Mouse (Mus musculus): Measurements from ENCODE around the gene Snapc2. TPM values are rescaled to one million over a fixed set of nuclear protein-coding genes. Genes with fewer than 3 reads are reported as not detected.

Snapc2 gene
- 10 to 100 TPM in 1 of 26 experiments, 1 to 10 TPM in 25; 1.2 to 35.4 (median 3.9) TPM for total RNA-seq (2018; cell fraction: chromatin; rRNA removed)
- total RNA-seq (2018; cell fraction: cytosol; rRNA removed): 10 to 100 TPM in 25 of 26 experiments, 1 to 10 TPM in 1; 9.6 to 20.7 (median 15.3) TPM
- 10 to 100 TPM in 3 of 26 experiments, 1 to 10 TPM in 23; 2.7 to 11.6 (median 6.3) TPM for total RNA-seq (2018; cell fraction: nucleus; rRNA removed)
- polyA plus RNA-seq (2018): 8.9 to 16.2 TPM (median 13.4 TPM) in 3 replicates

GRCm38 (mm10) chr8:4252934-4253841 is at the start of gene Snapc2:
Gene Snapc2 (plus strand): TSS chr8:4253080.
- under 1% methylated on average over 64 of the region's 69 CpGs for WGBS (ENCODE audit: missing documents)
- Histone ChIP-seq H3K4me3 (ENCODE audit: inconsistent target) (peak within 1 kb of the TSS; percentile 67), H3K27ac (peak within 1 kb of the TSS; percentile 36), H3K79me2 (ENCODE audit: inconsistent target) (peaks cover 5% of the 10 kb centered on the region; the same call in 1 of the 2 replicates), H3K36me3 (ENCODE audit: inconsistent target) (peaks cover 18% of the 10 kb centered on the region; the same call in 1 of the 2 replicates)

GRCm38 (mm10) chr8:4205246-4206123 is 47.4 kb upstream of the Snapc2 start:
- Histone ChIP-seq H3K36me3 (ENCODE audit: inconsistent target) (no peaks in the 10 kb centered on the region), H3K4me3 (ENCODE audit: inconsistent target) (no peak overlapping the region), H3K79me2 (ENCODE audit: inconsistent target) (no peaks in the 10 kb centered on the region), H3K27ac (no peak overlapping the region)
- WGBS (ENCODE audit: missing documents): 85% methylated on average over 38 of the region's 38 CpGs

DNA sequence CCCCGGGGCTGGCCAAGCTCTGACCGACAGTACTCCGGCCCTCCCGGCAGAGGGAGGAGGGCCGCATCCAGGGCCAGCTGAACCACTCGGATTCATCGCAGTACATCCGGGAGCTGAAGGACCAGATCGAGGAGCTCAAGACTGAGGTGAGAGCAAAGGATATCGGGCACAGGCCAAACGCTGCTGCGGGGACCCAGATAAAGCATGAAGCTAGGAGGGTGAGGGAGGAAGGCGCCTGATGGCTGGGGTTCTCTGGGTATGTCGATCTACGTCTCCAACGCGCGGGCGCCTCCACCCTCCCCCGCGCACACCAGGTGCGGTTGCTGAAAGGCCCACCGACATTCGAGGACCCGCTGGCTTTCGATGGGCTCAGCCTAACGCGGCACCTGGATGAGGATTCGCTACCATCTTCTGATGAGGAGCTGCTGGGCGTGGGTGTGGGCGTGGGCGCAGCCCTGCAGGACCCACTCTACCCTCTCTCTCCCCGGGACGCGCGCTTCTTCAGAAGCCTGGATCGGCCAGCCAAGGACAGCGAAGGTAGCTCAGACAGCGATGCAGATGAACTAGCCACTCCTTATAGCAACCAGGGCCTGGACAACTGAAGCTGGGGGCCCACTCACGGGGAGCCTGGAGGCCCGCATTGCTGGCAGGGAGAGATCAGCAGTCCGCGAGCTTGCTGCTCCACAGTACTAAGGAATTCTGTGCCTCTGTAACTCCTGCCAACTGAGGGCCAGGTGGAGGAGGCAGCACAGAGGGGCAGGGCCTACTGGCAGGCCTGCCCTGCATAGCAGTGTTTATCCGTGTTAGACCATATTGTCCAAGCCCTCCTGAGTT is 46.5 kb upstream of the Snapc2 start:
- Histone ChIP-seq H3K79me2 (ENCODE audit: inconsistent target) (no peaks in the 10 kb centered on the region), H3K36me3 (ENCODE audit: inconsistent target) (no peaks in the 10 kb centered on the region), H3K4me3 (ENCODE audit: inconsistent target) (no peak overlapping the region), H3K27ac (no peak overlapping the region)
- WGBS (ENCODE audit: missing documents): 86% methylated on average over 44 of the region's 44 CpGs

DNA sequence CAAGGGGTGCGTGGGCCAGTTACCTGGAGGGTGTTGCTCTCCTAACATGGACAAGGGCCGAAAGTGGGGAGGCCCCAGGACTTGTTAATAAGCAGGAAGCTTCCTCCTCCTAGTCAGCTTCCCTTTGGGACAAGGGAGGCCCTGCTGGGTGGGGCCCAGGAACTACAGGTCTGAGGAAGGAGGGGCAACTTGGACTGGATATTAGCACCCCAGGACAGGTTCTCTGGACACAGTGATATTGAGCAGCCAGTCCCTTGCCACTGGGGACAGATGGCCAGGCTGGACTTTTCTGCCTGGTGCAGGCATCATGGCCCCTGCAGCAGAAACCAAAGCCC is 45.9 kb upstream of the Snapc2 start:
- Histone ChIP-seq H3K27ac (no peak overlapping the region), H3K4me3 (ENCODE audit: inconsistent target) (no peak overlapping the region), H3K36me3 (ENCODE audit: inconsistent target) (no peaks in the 10 kb centered on the region), H3K79me2 (ENCODE audit: inconsistent target) (no peaks in the 10 kb centered on the region)
- WGBS (ENCODE audit: missing documents): 100% methylated on average over 2 of the region's 2 CpGs

DNA sequence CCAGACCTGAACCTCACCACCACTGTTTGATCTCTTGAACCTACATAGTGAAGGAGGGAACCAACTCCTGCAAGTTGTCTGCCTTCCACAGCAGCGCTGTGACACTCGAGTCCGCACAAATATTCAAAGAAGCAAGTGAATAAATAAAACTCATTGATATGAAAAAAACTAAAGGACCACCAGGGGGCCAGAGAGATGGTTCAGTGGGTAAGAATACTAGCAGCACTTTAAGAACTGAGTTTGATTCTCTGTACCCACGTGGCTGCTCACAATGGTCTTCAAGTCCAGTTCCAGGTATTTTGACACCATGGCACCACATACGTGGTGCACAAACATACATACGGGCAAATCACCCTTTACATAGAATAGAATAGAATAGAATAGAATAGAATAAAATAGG is 41.8 kb upstream of the Snapc2 start:
- no peaks in the 10 kb centered on the region for H3K36me3 ChIP-seq (ENCODE audit: inconsistent target)
- no peaks in the 10 kb centered on the region for H3K79me2 ChIP-seq (ENCODE audit: inconsistent target)
- H3K4me3 ChIP-seq (ENCODE audit: inconsistent target): no peak overlapping the region
- WGBS (ENCODE audit: missing documents): 78% methylated on average over 6 of the region's 6 CpGs
- H3K27ac ChIP-seq: no peak overlapping the region

GRCm38 (mm10) chr8:4212809-4213209 is 40.1 kb upstream of the Snapc2 start:
- Histone ChIP-seq H3K36me3 (ENCODE audit: inconsistent target) (no peaks in the 10 kb centered on the region), H3K79me2 (ENCODE audit: inconsistent target) (no peaks in the 10 kb centered on the region), H3K4me3 (ENCODE audit: inconsistent target) (peak overlapping the region; percentile 26; the same call in 1 of the 2 replicates), H3K27ac (no peak overlapping the region)
- WGBS (ENCODE audit: missing documents): 3% methylated on average over 21 of the region's 25 CpGs

DNA sequence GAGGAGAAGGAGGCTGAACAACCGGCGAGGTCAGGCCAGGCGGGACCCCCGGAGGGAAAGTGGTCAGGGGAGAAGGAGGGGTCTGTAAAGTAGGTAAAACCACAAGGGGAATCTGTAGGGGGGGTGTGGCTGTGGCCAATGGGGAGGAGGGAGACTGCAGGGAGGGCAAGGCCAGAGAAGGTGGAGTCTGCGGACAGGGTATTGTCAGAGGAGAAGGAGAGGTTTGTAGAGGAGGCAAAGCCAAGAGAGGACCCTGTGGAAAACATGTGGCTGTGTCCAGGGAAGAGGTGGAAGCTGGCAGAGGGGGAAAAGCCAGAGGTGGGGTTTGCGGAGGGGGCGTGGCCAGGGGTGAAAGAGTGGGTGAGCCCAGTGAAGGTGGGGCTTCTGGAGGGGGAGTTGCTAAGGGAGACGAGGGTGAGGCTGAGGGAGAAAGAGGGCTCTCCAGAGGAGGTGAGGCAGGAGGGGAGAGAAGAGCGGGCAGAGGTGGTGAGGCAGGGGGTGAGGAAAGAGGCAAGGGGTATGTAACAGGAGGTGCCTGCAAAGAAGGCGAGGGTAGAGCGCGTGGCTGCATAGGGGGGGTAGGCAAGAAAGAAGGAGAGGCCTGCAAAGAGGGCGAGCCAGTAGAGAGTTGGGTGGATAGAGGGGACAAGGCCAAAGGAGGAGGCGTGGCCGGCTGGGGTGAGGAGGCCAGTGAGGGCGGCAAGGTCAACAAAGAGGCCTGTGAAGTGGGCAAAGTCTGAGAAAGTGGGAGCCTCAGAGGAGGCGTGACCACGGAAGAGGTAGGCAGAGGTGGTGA is 39.5 kb upstream of the Snapc2 start:
- H3K27ac ChIP-seq: no peak overlapping the region
- no peaks in the 10 kb centered on the region for H3K79me2 ChIP-seq (ENCODE audit: inconsistent target)
- WGBS (ENCODE audit: missing documents): 2% methylated on average over 18 of the region's 18 CpGs
- no peaks in the 10 kb centered on the region for H3K36me3 ChIP-seq (ENCODE audit: inconsistent target)
- H3K4me3 ChIP-seq (ENCODE audit: inconsistent target): peak overlapping the region; percentile 26

DNA sequence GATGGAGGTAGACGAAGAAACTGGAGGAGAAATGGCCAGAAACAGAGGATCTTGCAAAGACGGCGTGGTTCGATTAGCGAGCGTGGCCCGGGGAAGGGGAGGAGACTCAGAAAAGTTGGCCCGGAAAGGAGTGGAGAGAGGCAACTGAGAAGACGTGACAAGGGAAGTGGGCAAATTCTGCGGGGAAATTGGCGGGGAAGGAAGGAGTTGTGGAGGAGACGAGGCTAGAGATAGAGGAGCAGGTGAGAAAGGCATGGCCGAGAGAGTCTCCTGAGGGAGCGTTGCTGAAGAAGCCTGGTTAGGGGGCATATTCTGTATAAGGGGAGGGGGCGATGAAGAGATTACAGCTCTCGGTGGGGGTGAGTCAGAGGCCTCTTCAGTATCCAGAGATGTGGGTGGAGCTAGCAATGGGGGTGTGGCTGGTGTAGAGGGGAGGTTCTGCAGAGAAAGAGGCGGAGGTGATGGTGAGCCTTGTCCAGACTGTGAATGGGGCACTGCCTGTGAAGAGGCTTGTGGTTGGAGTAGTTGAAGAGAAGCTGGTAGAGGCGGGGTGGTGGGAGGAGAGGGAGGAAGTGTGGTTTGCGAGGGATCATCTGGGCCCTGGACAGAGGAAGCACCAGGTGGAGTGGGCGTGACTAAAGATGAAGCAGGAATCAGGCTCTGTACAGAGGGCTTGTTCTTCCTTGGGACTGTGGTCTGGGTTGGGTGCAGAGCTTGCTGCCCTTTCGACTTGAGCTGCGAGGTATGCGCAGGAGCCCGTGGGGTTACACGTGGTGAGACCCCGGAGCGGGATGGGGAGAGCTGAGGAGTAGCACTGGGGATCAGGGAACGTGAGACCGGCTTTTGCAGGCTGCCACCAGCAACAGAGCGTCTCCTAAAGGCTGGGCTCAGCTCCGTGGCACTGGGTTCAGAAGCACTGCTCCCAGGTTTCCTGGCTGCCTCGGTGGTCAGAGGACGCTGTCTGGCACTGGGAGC is 38.6 kb upstream of the Snapc2 start:
- Histone ChIP-seq H3K4me3 (ENCODE audit: inconsistent target) (peak overlapping the region; percentile 26), H3K27ac (no peak overlapping the region), H3K79me2 (ENCODE audit: inconsistent target) (no peaks in the 10 kb centered on the region), H3K36me3 (ENCODE audit: inconsistent target) (no peaks in the 10 kb centered on the region)
- WGBS (ENCODE audit: missing documents): 4% methylated on average over 33 of the region's 33 CpGs

DNA sequence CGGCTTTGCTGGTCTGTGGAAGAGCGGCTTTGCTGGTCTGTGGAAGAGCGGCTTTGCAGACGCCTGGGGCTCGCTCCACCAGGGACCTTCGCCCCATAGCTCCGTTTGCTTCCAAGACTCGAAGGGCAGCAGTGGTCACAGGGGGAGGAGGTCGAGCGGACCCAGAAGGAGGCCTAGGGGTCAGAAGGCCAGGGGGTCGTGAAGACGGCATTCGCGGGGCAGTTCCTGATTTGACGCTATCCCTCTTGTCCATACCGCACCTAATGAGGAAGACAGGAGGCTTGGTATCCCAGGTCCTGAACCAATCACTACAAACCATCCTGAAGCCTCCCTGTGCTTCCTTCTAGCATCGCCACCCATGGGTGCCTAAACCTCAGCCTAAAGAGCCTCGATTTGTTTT is 36.6 kb upstream of the Snapc2 start:
- no peaks in the 10 kb centered on the region for H3K79me2 ChIP-seq (ENCODE audit: inconsistent target)
- H3K27ac ChIP-seq: no peak overlapping the region
- WGBS (ENCODE audit: missing documents): 37% methylated on average over 18 of the region's 18 CpGs
- no peak overlapping the region for H3K4me3 ChIP-seq (ENCODE audit: inconsistent target)
- no peaks in the 10 kb centered on the region for H3K36me3 ChIP-seq (ENCODE audit: inconsistent target)

- H3K79me2 ChIP-seq (ENCODE audit: inconsistent target): no peaks in the 10 kb centered on the region
- WGBS (ENCODE audit: missing documents): 8% methylated on average over 44 of the region's 44 CpGs
- no peaks in the 10 kb centered on the region for H3K36me3 ChIP-seq (ENCODE audit: inconsistent target)
- H3K4me3 ChIP-seq (ENCODE audit: inconsistent target): no peak within 1 kb of the TSS
- H3K27ac ChIP-seq: no peak within 1 kb of the TSS
These were observed 35.9 kb upstream of the Snapc2 start, which contains the start of gene Prr36 for GRCm38 (mm10) chr8:4216791-4217621. Gene Prr36 (minus strand): TSS chr8:4217459.

DNA sequence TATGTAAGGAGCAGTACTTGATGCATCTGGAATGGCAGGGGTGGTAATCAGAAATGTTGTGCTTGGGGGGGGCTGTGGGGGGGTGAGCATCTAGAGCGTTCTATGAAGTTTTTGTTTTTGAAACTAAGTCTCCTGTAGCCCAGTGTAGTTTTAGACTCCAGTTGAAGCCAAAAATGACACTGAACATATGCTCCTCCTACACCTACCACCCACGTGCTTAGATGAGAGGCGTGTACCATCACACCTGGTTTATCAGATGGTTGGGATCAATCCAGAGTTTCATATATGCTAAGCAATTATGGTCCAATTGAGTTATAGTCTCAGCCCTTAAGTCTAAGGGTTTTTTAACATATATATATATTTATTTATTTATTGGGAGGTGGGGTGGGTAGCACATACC is 33.3 kb upstream of the Snapc2 start:
- Histone ChIP-seq H3K36me3 (ENCODE audit: inconsistent target) (no peaks in the 10 kb centered on the region), H3K4me3 (ENCODE audit: inconsistent target) (no peak overlapping the region), H3K27ac (no peak overlapping the region), H3K79me2 (ENCODE audit: inconsistent target) (no peaks in the 10 kb centered on the region)
- 89% methylated on average over 3 of the region's 3 CpGs for WGBS (ENCODE audit: missing documents)

GRCm38 (mm10) chr8:4222059-4222458 is 30.8 kb upstream of the Snapc2 start:
- no peak overlapping the region for H3K4me3 ChIP-seq (ENCODE audit: inconsistent target)
- H3K36me3 ChIP-seq (ENCODE audit: inconsistent target): no peaks in the 10 kb centered on the region

More at GRCm38 (mm10) chr8:4222059-4222458, 30.8 kb upstream of the Snapc2 start:
- H3K79me2 ChIP-seq (ENCODE audit: inconsistent target): no peaks in the 10 kb centered on the region
- no peak overlapping the region for H3K27ac ChIP-seq

Data from macrophage (primary cell).